14 mouse cellular contexts compared by ENCODE assay signal in genomic region chr16:91848505-91848904, GRCm38 (mm10).
A peak's percentile ranks its signal among the peaks of the same experiment; 100 is the strongest.
DNase-seq lines count a peak whose midpoint lies in the region; ATAC-seq and TF ChIP-seq lines count a peak whose summit lies in the region.
"Had no signal": no experiment of that assay in that cellular context is flagged by ENCODE, and none has a peak within 500 bp of the region (broad histone marks: within the 10 kb centered on the region; RNA-seq: fewer than 3 reads in every experiment).

No protein-coding gene starts in this region.

- H3K4me2 ChIP-seq in limb, embryonic 15.5 days, result no peak overlapping the region
- H3K4me2 ChIP-seq: forebrain, embryonic 12.5 days; hindbrain, embryonic 14.5 days; limb, embryonic 13.5 days; midbrain, embryonic 15.5 days had no signal

- 0 out of 2 replicates have a peak, but pooled peaks cover 2% of the 10 kb centered on the region for H3K36me3 ChIP-seq in spleen, adult 2 months (ENCODE audit: control insufficient read depth, insufficient read depth, low read length)
- H3K36me3 ChIP-seq in limb, embryonic 15.5 days, result peaks cover 35% of the 10 kb centered on the region

- ATAC-seq in limb, embryonic 15.5 days (ENCODE audit: insufficient number of reproducible peaks, low FRiP score, low TSS enrichment, low read depth), result no peak
- ATAC-seq in activated CD4-positive, CD25-positive, alpha-beta regulatory T cell, adult 4 months, result no peak
- ATAC-seq: intestine, embryonic 16.5 days; midbrain, embryonic 15.5 days; Patski had no signal

- H3K9me3 ChIP-seq in limb, embryonic 15.5 days, result no peaks in the 10 kb centered on the region
- H3K9me3 ChIP-seq: forebrain, embryonic 12.5 days; limb, embryonic 13.5 days; midbrain, embryonic 15.5 days had no signal

- H3K27me3 ChIP-seq in spleen, adult 2 months (ENCODE audit: control insufficient read depth, insufficient read depth, low read length), result no peaks in the 10 kb centered on the region
- H3K27me3 ChIP-seq in limb, embryonic 15.5 days, result no peaks in the 10 kb centered on the region
- H3K27me3 ChIP-seq: forebrain, embryonic 12.5 days; limb, embryonic 13.5 days; midbrain, embryonic 15.5 days; Patski had no signal

- H3K27ac ChIP-seq in gastrocnemius, adult 2 months, result peak overlapping the region; percentile 77
- peak overlapping the region; percentile 58 for H3K27ac ChIP-seq in spleen, adult 2 months (ENCODE audit: insufficient read depth, low read length)
- peak overlapping the region; percentile 83 for H3K27ac ChIP-seq in limb, embryonic 15.5 days
- H3K27ac ChIP-seq: forebrain, embryonic 12.5 days; hindbrain, embryonic 14.5 days; kidney, postnatal 0 days; midbrain, embryonic 15.5 days had no signal

- intact Hi-C loops in gastrocnemius, adult 2 months (cut with DNase I), result loop anchor here (5.0 kb wide), 1 partner anchor 34 kb away; no protein-coding TSS in a partner anchor

- no peak for TF ChIP-seq CTCF in gastrocnemius, adult 2 months (IDR thresholded peaks at IDR 0.05)
- TF ChIP-seq CTCF in spleen, adult 2 months (IDR thresholded peaks at IDR 0.05; ENCODE audit: extremely low read depth, insufficient read depth, insufficient read length, insufficient replicate concordance), result no peak

- peak; percentile 42 for DNase-seq in gastrocnemius, adult 2 months
- no peak for DNase-seq in gastrocnemius, adult 8-10 months (ENCODE audit: low spot score in 2 of 2)
- DNase-seq in spleen, adult 2 months (ENCODE audit: low read depth in 1 of 2, low spot score in 2 of 2), result no peak
- DNase-seq in spleen, postnatal 36 days (ENCODE audit: low spot score in 2 of 2), result no peak
- DNase-seq in lung, postnatal 4 days, result no peak

- no peaks in the 10 kb centered on the region for H3K4me1 ChIP-seq in spleen, adult 2 months (ENCODE audit: control insufficient read depth, insufficient read depth, insufficient read length)
- peaks cover 55% of the 10 kb centered on the region for H3K4me1 ChIP-seq in limb, embryonic 15.5 days
- H3K4me1 ChIP-seq: forebrain, embryonic 12.5 days; midbrain, embryonic 15.5 days had no signal

- no peak overlapping the region for H3K9ac ChIP-seq in limb, embryonic 15.5 days
- H3K9ac ChIP-seq: forebrain, embryonic 12.5 days; hindbrain, embryonic 14.5 days; limb, embryonic 13.5 days; midbrain, embryonic 15.5 days had no signal

- WGBS in spleen, adult 2 months, result 86% methylated on average over 9 of the region's 9 CpGs
- WGBS in limb, embryonic 15.5 days, result 81% methylated on average over 9 of the region's 9 CpGs

- no peak for TF ChIP-seq POLR2A in spleen, adult 2 months (IDR thresholded peaks at IDR 0.05; ENCODE audit: low read depth, low read length)

- no peak overlapping the region for H3K4me3 ChIP-seq in gastrocnemius, adult 2 months
- H3K4me3 ChIP-seq in spleen, adult 2 months (ENCODE audit: extremely low read depth, insufficient read depth, insufficient read length), result no peak overlapping the region
- no peak overlapping the region for H3K4me3 ChIP-seq in limb, embryonic 15.5 days
- H3K4me3 ChIP-seq: forebrain, embryonic 12.5 days; limb, embryonic 13.5 days; midbrain, embryonic 15.5 days had no signal
